Mouse (Mus musculus) E14TG2a.4 (cell line): ENCODE measurements around the gene Rin2.

Source experiments
- CTCF ChIP-seq: conservative IDR thresholded peaks from 2 replicates; pipeline ENCODE4 v1.5.1; 2014; ENCODE audit warnings: low read length
- NANOG ChIP-seq: IDR thresholded peaks from 2 replicates; pipeline ENCODE4 v1.6.1; 2014; ENCODE audit warnings: borderline replicate concordance, low read length, mixed read lengths
- POU5F1 ChIP-seq: IDR thresholded peaks from 2 replicates; pipeline ENCODE4 v1.6.1; 2014; ENCODE audit warnings: low read length, borderline replicate concordance

- no peak for TF ChIP-seq CTCF
- TF ChIP-seq POU5F1: no peak
- no peak for TF ChIP-seq NANOG
Observed at GRCm38 (mm10) chr2:145697160-145697559, 22.1 kb downstream of the Rin2 start.
